Mouse (Mus musculus): ENCODE results near the gene Cenpt.

DNA sequence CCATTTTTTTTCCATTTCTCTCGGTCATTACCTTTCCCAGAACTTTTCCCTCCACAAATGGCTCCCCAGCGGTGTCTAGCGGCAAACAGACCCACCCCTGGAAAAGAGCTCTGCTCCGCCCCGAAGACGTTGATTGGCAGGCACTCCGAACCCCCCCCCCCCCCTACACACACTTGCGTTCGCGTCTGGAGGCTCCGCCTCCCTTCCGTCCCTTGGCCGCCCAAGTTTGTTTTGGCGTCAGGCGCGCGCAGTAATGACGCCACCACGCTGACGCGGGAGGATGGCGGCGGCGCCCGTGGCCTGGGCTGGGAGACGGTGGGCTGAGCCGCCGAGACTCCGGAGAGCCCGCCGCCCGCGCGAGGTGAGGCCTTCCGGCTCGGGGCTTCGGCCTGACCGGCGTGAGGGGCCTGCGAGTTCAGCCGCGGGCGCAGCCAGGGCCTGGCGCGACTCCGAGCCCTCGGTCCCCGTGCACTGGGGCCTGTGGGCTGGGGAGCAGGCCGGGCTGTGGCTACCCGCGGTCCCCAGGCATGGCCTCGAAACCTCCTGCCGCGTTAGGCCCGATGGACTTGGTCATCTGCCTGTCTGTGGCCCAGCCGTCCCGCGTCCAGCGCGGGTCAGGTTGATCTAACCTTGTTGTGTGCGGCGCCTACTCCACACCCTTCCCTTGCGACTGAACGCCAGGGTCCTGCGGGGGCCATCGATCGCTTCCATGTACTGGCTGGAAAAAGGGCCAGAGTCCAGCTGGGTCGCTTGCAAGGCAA is 47.3 kb upstream of the Cenpt start, which contains the start of gene Pskh1:
- TF ChIP-seq CTCF (IDR thresholded peaks at IDR 0.05; ENCODE audit: insufficient read depth, low read depth, low read length) = no peak
- TF ChIP-seq POLR2A (IDR thresholded peaks at IDR 0.05; ENCODE audit: insufficient read depth, low read depth, low read length) = peak; percentile 84
